Mouse (Mus musculus): ENCODE results near the gene Alk. TPM values are rescaled to one million over a fixed set of nuclear protein-coding genes. Genes with fewer than 3 reads are reported as not detected.

The Alk gene
- polyA plus RNA-seq, 1 experiment, result not detected

- TF ChIP-seq CEBPB (IDR thresholded peaks at IDR 0.05; ENCODE audit: low read depth), result no peak
- TF ChIP-seq MAX (IDR thresholded peaks at IDR 0.05), result no peak
- TF ChIP-seq USF1 (IDR thresholded peaks at IDR 0.05; ENCODE audit: low read depth), result no peak
- TF ChIP-seq MYOD1 (IDR thresholded peaks at IDR 0.05; ENCODE audit: control insufficient read depth, insufficient read length, low read depth), result no peak
- no peak for TF ChIP-seq CTCF (IDR thresholded peaks at IDR 0.05; ENCODE audit: control insufficient read depth, insufficient read depth, insufficient read length)
- no peak for TF ChIP-seq FOSL1 (IDR thresholded peaks at IDR 0.05; ENCODE audit: insufficient read depth, low read length, poor library complexity, severe bottlenecking)
- TF ChIP-seq MYOG (IDR thresholded peaks at IDR 0.05; ENCODE audit: control insufficient read depth, extremely low read depth, insufficient read length), result no peak
- no peaks in the 10 kb centered on the region for H3K79me2 ChIP-seq (ENCODE audit: control insufficient read depth, insufficient read depth)
- no peaks in the 10 kb centered on the region for H3K79me3 ChIP-seq (ENCODE audit: low read depth)
- no peaks in the 10 kb centered on the region for H3K27me3 ChIP-seq (ENCODE audit: control insufficient read depth, insufficient read depth, insufficient read length)
- no peak overlapping the region for H3K4me3 ChIP-seq (ENCODE audit: insufficient read depth, poor library complexity, severe bottlenecking)
- H3K36me3 ChIP-seq (ENCODE audit: control insufficient read depth, insufficient read depth), result no peaks in the 10 kb centered on the region
- H3ac ChIP-seq (ENCODE audit: control insufficient read depth, insufficient read length, low read depth), result no peak overlapping the region
Observed at GRCm38 (mm10) chr17:72250482-72251405, 353.7 kb downstream of the Alk start.

DNA sequence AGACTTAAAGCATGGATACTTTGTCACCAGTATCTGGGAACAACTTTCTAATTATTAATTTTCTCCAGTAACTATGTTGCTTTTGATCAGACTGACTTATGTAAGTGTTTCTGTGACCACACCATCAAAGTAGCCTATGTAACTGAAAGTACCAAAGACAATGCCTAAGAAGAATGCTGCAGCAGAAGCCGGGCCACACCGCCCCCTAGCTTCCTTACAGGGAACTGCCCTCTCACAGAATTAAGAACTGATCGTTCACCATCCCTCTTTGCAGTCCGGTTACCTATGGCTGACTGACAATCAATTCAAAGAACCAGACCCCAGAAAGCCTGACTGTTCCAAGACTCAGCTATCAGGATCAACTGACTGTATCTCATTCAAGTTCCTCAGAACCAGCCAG, 362.4 kb downstream of the Alk start:
- TF ChIP-seq FOSL1 (IDR thresholded peaks at IDR 0.05; ENCODE audit: insufficient read depth, low read length, poor library complexity, severe bottlenecking) (no peak), CEBPB (IDR thresholded peaks at IDR 0.05; ENCODE audit: low read depth) (no peak), USF1 (IDR thresholded peaks at IDR 0.05; ENCODE audit: low read depth) (no peak), MYOD1 (IDR thresholded peaks at IDR 0.05; ENCODE audit: control insufficient read depth, insufficient read length, low read depth) (no peak)
- H3K36me3 ChIP-seq (ENCODE audit: control insufficient read depth, insufficient read depth), result no peaks in the 10 kb centered on the region
- no peak overlapping the region for H3K4me3 ChIP-seq (ENCODE audit: insufficient read depth, poor library complexity, severe bottlenecking)
- no peaks in the 10 kb centered on the region for H3K27me3 ChIP-seq (ENCODE audit: control insufficient read depth, insufficient read depth, insufficient read length)
- no peak overlapping the region for H3ac ChIP-seq (ENCODE audit: control insufficient read depth, insufficient read length, low read depth)
- H3K79me3 ChIP-seq (ENCODE audit: low read depth), result no peaks in the 10 kb centered on the region
- H3K79me2 ChIP-seq (ENCODE audit: control insufficient read depth, insufficient read depth), result no peaks in the 10 kb centered on the region

DNA sequence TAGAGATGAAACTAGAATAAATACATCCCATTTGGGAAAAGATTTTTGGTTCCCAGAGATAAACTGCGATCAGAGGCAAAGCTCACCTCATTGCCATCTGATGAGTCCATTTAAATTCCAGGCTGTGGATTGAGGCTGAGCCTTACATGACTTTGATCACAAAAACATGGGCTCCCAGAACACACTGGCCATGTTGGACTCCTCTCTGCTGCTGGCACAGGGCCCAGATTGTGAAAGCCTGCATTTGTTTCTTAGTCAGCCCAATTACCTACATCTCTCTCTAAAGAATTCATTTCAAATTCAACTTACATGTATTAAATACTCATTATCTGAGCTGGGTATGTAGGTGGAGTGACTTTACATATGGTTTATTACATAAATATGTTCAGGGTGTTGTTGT, 367.1 kb downstream of the Alk start:
- Histone ChIP-seq H3K79me2 (ENCODE audit: control insufficient read depth, insufficient read depth) (no peaks in the 10 kb centered on the region), H3K4me3 (ENCODE audit: insufficient read depth, poor library complexity, severe bottlenecking) (no peak overlapping the region), H3ac (ENCODE audit: control insufficient read depth, insufficient read length, low read depth) (no peak overlapping the region), H3K79me3 (ENCODE audit: low read depth) (no peaks in the 10 kb centered on the region), H3K27me3 (ENCODE audit: control insufficient read depth, insufficient read depth, insufficient read length) (no peaks in the 10 kb centered on the region), H3K36me3 (ENCODE audit: control insufficient read depth, insufficient read depth) (no peaks in the 10 kb centered on the region)
- TF ChIP-seq USF1 (IDR thresholded peaks at IDR 0.05; ENCODE audit: low read depth) (no peak), CEBPB (IDR thresholded peaks at IDR 0.05; ENCODE audit: low read depth) (no peak), CTCF (IDR thresholded peaks at IDR 0.05; ENCODE audit: control insufficient read depth, insufficient read depth, insufficient read length) (no peak), MAX (IDR thresholded peaks at IDR 0.05) (no peak), MYOG (IDR thresholded peaks at IDR 0.05; ENCODE audit: control insufficient read depth, extremely low read depth, insufficient read length) (no peak), MYOD1 (IDR thresholded peaks at IDR 0.05; ENCODE audit: control insufficient read depth, insufficient read length, low read depth) (no peak), FOSL1 (IDR thresholded peaks at IDR 0.05; ENCODE audit: insufficient read depth, low read length, poor library complexity, severe bottlenecking) (no peak)

DNA sequence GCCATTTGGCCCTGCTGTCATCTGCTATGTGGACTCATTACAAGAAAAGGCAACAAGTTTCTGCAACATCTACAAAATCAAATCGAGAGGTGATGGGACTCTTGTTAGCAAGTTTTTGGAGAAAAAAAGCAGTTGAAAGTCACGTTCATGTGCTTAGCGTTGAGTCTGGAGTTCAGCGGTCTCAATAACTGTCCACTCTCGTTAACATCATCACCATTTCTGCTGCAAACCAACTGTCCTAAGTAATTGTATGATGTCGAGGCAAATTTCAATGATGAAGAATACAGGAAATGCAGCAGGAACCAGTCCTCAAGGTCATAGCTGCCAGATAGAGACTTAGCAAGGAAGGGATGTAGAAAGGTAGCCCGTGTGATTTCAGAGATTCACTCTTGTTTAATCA, 373.5 kb downstream of the Alk start:
- no peaks in the 10 kb centered on the region for H3K27me3 ChIP-seq (ENCODE audit: control insufficient read depth, insufficient read depth, insufficient read length)
- TF ChIP-seq CTCF (IDR thresholded peaks at IDR 0.05; ENCODE audit: control insufficient read depth, insufficient read depth, insufficient read length), result no peak
- no peak for TF ChIP-seq MYOG (IDR thresholded peaks at IDR 0.05; ENCODE audit: control insufficient read depth, extremely low read depth, insufficient read length)
- TF ChIP-seq CEBPB (IDR thresholded peaks at IDR 0.05; ENCODE audit: low read depth), result no peak
- TF ChIP-seq MYOD1 (IDR thresholded peaks at IDR 0.05; ENCODE audit: control insufficient read depth, insufficient read length, low read depth), result no peak
- TF ChIP-seq FOSL1 (IDR thresholded peaks at IDR 0.05; ENCODE audit: insufficient read depth, low read length, poor library complexity, severe bottlenecking), result no peak
- TF ChIP-seq MAX (IDR thresholded peaks at IDR 0.05), result no peak
- no peak for TF ChIP-seq USF1 (IDR thresholded peaks at IDR 0.05; ENCODE audit: low read depth)
- H3ac ChIP-seq (ENCODE audit: control insufficient read depth, insufficient read length, low read depth), result no peak overlapping the region
- H3K79me3 ChIP-seq (ENCODE audit: low read depth), result no peaks in the 10 kb centered on the region
- H3K36me3 ChIP-seq (ENCODE audit: control insufficient read depth, insufficient read depth), result no peaks in the 10 kb centered on the region
- H3K79me2 ChIP-seq (ENCODE audit: control insufficient read depth, insufficient read depth), result no peaks in the 10 kb centered on the region
- H3K4me3 ChIP-seq (ENCODE audit: insufficient read depth, poor library complexity, severe bottlenecking), result no peak overlapping the region

DNA sequence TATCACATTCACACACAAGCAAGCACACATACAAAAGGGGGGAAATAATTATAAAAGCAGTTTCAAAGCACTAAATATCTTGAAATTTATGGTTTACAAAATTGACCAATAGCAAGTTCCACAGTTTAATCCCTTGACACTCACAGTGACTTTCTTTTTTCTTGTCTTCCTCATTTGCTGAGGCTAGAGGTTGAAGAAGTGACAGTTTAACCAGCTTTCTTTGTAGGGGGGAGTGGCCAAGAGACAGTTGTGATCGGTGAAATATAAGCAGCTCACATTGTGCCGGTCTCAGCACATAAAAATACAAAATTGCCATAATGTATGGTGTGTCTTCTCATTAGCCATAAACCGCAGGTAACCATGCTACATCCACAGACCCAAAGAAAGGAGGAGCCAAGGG, 385.6 kb downstream of the Alk start:
- no peaks in the 10 kb centered on the region for H3K36me3 ChIP-seq (ENCODE audit: control insufficient read depth, insufficient read depth)

More for the DNA sequence above, 385.6 kb downstream of the Alk start:
- Histone ChIP-seq H3K79me2 (ENCODE audit: control insufficient read depth, insufficient read depth) (no peaks in the 10 kb centered on the region), H3K4me3 (ENCODE audit: insufficient read depth, poor library complexity, severe bottlenecking) (no peak overlapping the region), H3K27me3 (ENCODE audit: control insufficient read depth, insufficient read depth, insufficient read length) (no peaks in the 10 kb centered on the region), H3K79me3 (ENCODE audit: low read depth) (no peaks in the 10 kb centered on the region), H3ac (ENCODE audit: control insufficient read depth, insufficient read length, low read depth) (no peak overlapping the region)
- TF ChIP-seq MAX (IDR thresholded peaks at IDR 0.05), result no peak
- TF ChIP-seq CEBPB (IDR thresholded peaks at IDR 0.05; ENCODE audit: low read depth), result no peak
- no peak for TF ChIP-seq CTCF (IDR thresholded peaks at IDR 0.05; ENCODE audit: control insufficient read depth, insufficient read depth, insufficient read length)
- no peak for TF ChIP-seq FOSL1 (IDR thresholded peaks at IDR 0.05; ENCODE audit: insufficient read depth, low read length, poor library complexity, severe bottlenecking)

All from C2C12 (cell line).